In the genomic region with DNA sequence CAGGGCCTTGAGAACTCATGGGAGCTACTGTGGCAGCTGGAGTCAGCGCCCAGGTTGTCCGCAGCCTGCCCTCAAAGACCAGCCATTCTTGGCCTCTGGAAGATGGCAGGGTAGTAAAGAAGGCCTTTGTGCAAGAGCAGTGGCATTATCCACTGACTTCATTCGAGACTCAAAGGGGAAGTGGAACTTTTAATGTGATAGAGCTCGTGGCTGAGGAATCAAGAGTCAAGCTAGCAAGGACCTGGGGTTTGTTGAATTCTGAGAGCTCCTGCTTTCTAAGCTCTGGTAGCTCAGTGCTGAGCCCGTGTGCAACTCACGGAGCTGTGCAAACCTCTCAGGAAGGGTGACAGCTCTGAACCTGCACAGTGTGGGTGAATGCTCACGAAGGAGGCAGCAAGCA, we compare ENCODE assay signal across 13 mouse cellular contexts. TPM values are rescaled to one million over a fixed set of nuclear protein-coding genes. Genes with fewer than 3 reads are reported as not detected.
DNase-seq lines count a peak whose midpoint lies in the region; ATAC-seq and TF ChIP-seq lines count a peak whose summit lies in the region.
"Had no signal": no experiment of that assay in that cellular context is flagged by ENCODE, and none has a peak within 500 bp of the region (broad histone marks: within the 10 kb centered on the region; RNA-seq: fewer than 3 reads in every experiment).

No protein-coding gene starts in this region.

- H3K27me3 ChIP-seq in hindbrain, postnatal 0 days (ENCODE audit: insufficient read depth, low read length), result no peaks in the 10 kb centered on the region
- H3K27me3 ChIP-seq in hindbrain, embryonic 16.5 days (replicated peaks; ENCODE audit: control insufficient read depth, insufficient read depth, low read length), result no peaks in the 10 kb centered on the region
- no peaks in the 10 kb centered on the region for H3K27me3 ChIP-seq in G1E (ENCODE audit: insufficient read depth, low read length)
- H3K27me3 ChIP-seq in limb, embryonic 10.5 days (ENCODE audit: low read depth, poor library complexity, severe bottlenecking), result no peaks in the 10 kb centered on the region
- H3K27me3 ChIP-seq: forebrain, embryonic 13.5 days; kidney, embryonic 15.5 days; midbrain, embryonic 15.5 days had no signal

- ATAC-seq in hindbrain, postnatal 0 days, result no peak
- ATAC-seq in hindbrain, embryonic 16.5 days, result no peak
- no peak for ATAC-seq in G1E (ENCODE audit: extremely low read depth, insufficient number of reproducible peaks, low FRiP score, poor library complexity, severe bottlenecking)
- ATAC-seq in common myeloid progenitor, adult 5-6 weeks (replicated peaks; ENCODE audit: low read depth, poor library complexity, severe bottlenecking), result peak; percentile 10
- ATAC-seq in megakaryocyte, adult 5-6 weeks (ENCODE audit: poor library complexity, severe bottlenecking), result peak; percentile 45
- ATAC-seq: forebrain, embryonic 13.5 days; inflammation-experienced regulatory T-cells, adult 6 months; midbrain, embryonic 15.5 days had no signal

- peak overlapping the region; percentile 29; the same call in 1 of the 2 replicates for H3K27ac ChIP-seq in hindbrain, postnatal 0 days
- no peak overlapping the region for H3K27ac ChIP-seq in hindbrain, embryonic 16.5 days (ENCODE audit: low read depth, low read length)
- H3K27ac ChIP-seq in limb, embryonic 10.5 days, result no peak overlapping the region; the same call in 1 of the 2 replicates
- H3K27ac ChIP-seq: forebrain, embryonic 13.5 days; kidney, embryonic 15.5 days; midbrain, embryonic 15.5 days had no signal

- no peak overlapping the region for H3K9ac ChIP-seq in hindbrain, postnatal 0 days (replicated peaks; ENCODE audit: low read length)
- no peak overlapping the region for H3K9ac ChIP-seq in hindbrain, embryonic 16.5 days (ENCODE audit: low read depth, low read length)
- H3K9ac ChIP-seq: forebrain, embryonic 13.5 days; kidney, embryonic 15.5 days; midbrain, embryonic 15.5 days had no signal

- H3K4me1 ChIP-seq in hindbrain, postnatal 0 days (ENCODE audit: insufficient read depth, low read length), result peaks cover 14% of the 10 kb centered on the region
- H3K4me1 ChIP-seq in hindbrain, embryonic 16.5 days (ENCODE audit: control insufficient read depth, insufficient read depth, low read depth, low read length), result peaks cover 14% of the 10 kb centered on the region
- peaks cover 87% of the 10 kb centered on the region for H3K4me1 ChIP-seq in G1E (ENCODE audit: insufficient read depth, low read depth, low read length)
- peaks cover 30% of the 10 kb centered on the region for H3K4me1 ChIP-seq in limb, embryonic 10.5 days

- H3K4me2 ChIP-seq in hindbrain, postnatal 0 days (ENCODE audit: low read depth, low read length), result no peak overlapping the region
- H3K4me2 ChIP-seq in hindbrain, embryonic 16.5 days (ENCODE audit: low read length), result no peak overlapping the region
- H3K4me2 ChIP-seq: forebrain, embryonic 13.5 days; kidney, embryonic 15.5 days; midbrain, embryonic 15.5 days had no signal

- no peak overlapping the region for H3K4me3 ChIP-seq in hindbrain, postnatal 0 days (ENCODE audit: low read length)
- no peak overlapping the region for H3K4me3 ChIP-seq in hindbrain, embryonic 16.5 days (ENCODE audit: low read length)
- H3K4me3 ChIP-seq in G1E (ENCODE audit: low read depth, low read length), result peak overlapping the region; percentile 64; the same call in 1 of the 2 replicates
- no peak overlapping the region for H3K4me3 ChIP-seq in limb, embryonic 10.5 days
- H3K4me3 ChIP-seq: forebrain, embryonic 13.5 days; kidney, embryonic 15.5 days; midbrain, embryonic 15.5 days had no signal

- WGBS in hindbrain, postnatal 0 days, result 72% methylated on average over 7 of the region's 7 CpGs
- WGBS in hindbrain, embryonic 16.5 days, result 86% methylated on average over 7 of the region's 7 CpGs
- 92% methylated on average over 7 of the region's 7 CpGs for WGBS in limb, embryonic 10.5 days

- no peaks in the 10 kb centered on the region for H3K9me3 ChIP-seq in hindbrain, postnatal 0 days (ENCODE audit: low read length)
- no peaks in the 10 kb centered on the region for H3K9me3 ChIP-seq in hindbrain, embryonic 16.5 days (ENCODE audit: control insufficient read depth, low read length)
- H3K9me3 ChIP-seq in G1E (replicated peaks), result no peaks in the 10 kb centered on the region
- no peaks in the 10 kb centered on the region for H3K9me3 ChIP-seq in limb, embryonic 10.5 days (replicated peaks)
- H3K9me3 ChIP-seq: forebrain, embryonic 13.5 days; kidney, embryonic 15.5 days; midbrain, embryonic 15.5 days had no signal

- peaks cover 2% of the 10 kb centered on the region; the same call in 1 of the 2 replicates for H3K36me3 ChIP-seq in hindbrain, postnatal 0 days (ENCODE audit: insufficient read depth, low read length)
- no peaks in the 10 kb centered on the region for H3K36me3 ChIP-seq in hindbrain, embryonic 16.5 days (ENCODE audit: control insufficient read depth, insufficient read depth, low read length)
- peaks cover 77% of the 10 kb centered on the region for H3K36me3 ChIP-seq in G1E (replicated peaks)
- H3K36me3 ChIP-seq in limb, embryonic 10.5 days, result peaks cover 13% of the 10 kb centered on the region

- no peak for TF ChIP-seq CTCF in hindbrain, postnatal 0 days (IDR thresholded peaks at IDR 0.05; ENCODE audit: low read depth)
- no peak for TF ChIP-seq CTCF in G1E (IDR thresholded peaks at IDR 0.05; ENCODE audit: low read depth, low read length)

- no peak for DNase-seq in hindbrain, postnatal 0 days (ENCODE audit: low spot score)
- no peak for DNase-seq in G1E (ENCODE audit: low spot score)
- DNase-seq in frontal cortex, postnatal 36 days (ENCODE audit: low spot score in 2 of 2), result no peak
- no peak for DNase-seq in limb, embryonic 10.5 days (ENCODE audit: low spot score)
- DNase-seq: cerebellum, adult 11-12 months; lung, postnatal 10 days had no signal

RNA-seq across cellular contexts. Expression of a gene that starts 5.6 kb away (rescaled TPM):
- 41.2 and 43.5 TPM in 2 replicates for total RNA-seq in hindbrain, postnatal 0 days (2014; rRNA removed)
- 34.4 and 36.4 TPM in 2 replicates for polyA plus RNA-seq in hindbrain, postnatal 0 days (2015; fragmentation: Nextera tagmentation; extraction: Ambion mirVana)
- polyA plus RNA-seq in hindbrain, embryonic 16.5 days (2015; fragmentation: Nextera tagmentation; extraction: Ambion mirVana), result 40.6 and 50.2 TPM in 2 replicates
- 213 and 227 TPM in 2 replicates for total RNA-seq in G1E (2014; fragmentation: Nextera tagmentation)
- total RNA-seq in G1E (2017), result 101 and 104 TPM in 2 replicates
- 201 and 245 TPM in 2 replicates for polyA plus RNA-seq in G1E (2012)
- 80.9 and 86.3 TPM in 2 replicates for total RNA-seq in common myeloid progenitor, adult 5-6 weeks (2017)
- 93.8 and 97.0 TPM in 2 replicates for total RNA-seq in megakaryocyte, adult 5-6 weeks (2015)
- total RNA-seq in megakaryocyte, adult 5-6 weeks (2017), result 87.1 and 107 TPM in 2 replicates
- polyA plus RNA-seq in limb, embryonic 10.5 days (2016; fragmentation: Nextera tagmentation; extraction: Ambion mirVana), result 36.1 and 44.8 TPM in 2 replicates

RNA-seq across cellular contexts. Expression of a gene that starts 6.4 kb away (rescaled TPM):
- 44.7 and 55.1 TPM in 2 replicates for total RNA-seq in hindbrain, postnatal 0 days (2014; rRNA removed)
- 30.7 and 31.4 TPM in 2 replicates for polyA plus RNA-seq in hindbrain, postnatal 0 days (2015; fragmentation: Nextera tagmentation; extraction: Ambion mirVana)
- 11.9 and 27.7 TPM in 2 replicates for polyA plus RNA-seq in hindbrain, embryonic 16.5 days (2015; fragmentation: Nextera tagmentation; extraction: Ambion mirVana)
- 779 and 780 TPM in 2 replicates for total RNA-seq in G1E (2014; fragmentation: Nextera tagmentation)
- 554 and 576 TPM in 2 replicates for total RNA-seq in G1E (2017)
- 737 and 869 TPM in 2 replicates for polyA plus RNA-seq in G1E (2012)
- 365 and 466 TPM in 2 replicates for total RNA-seq in common myeloid progenitor, adult 5-6 weeks (2017)
- total RNA-seq in megakaryocyte, adult 5-6 weeks (2015), result 169 and 170 TPM in 2 replicates
- total RNA-seq in megakaryocyte, adult 5-6 weeks (2017), result 204 and 225 TPM in 2 replicates
- polyA plus RNA-seq in limb, embryonic 10.5 days (2016; fragmentation: Nextera tagmentation; extraction: Ambion mirVana), result 43.1 and 44.0 TPM in 2 replicates

RNA-seq across cellular contexts. Expression of a gene that starts 42.4 kb away (rescaled TPM):
- total RNA-seq in hindbrain, postnatal 0 days (2014; rRNA removed), result 250 and 316 TPM in 2 replicates
- 354 and 366 TPM in 2 replicates for polyA plus RNA-seq in hindbrain, postnatal 0 days (2015; fragmentation: Nextera tagmentation; extraction: Ambion mirVana)
- polyA plus RNA-seq in hindbrain, embryonic 16.5 days (2015; fragmentation: Nextera tagmentation; extraction: Ambion mirVana), result 285 and 306 TPM in 2 replicates
- 10.8 and 12.0 TPM in 2 replicates for total RNA-seq in G1E (2014; fragmentation: Nextera tagmentation)
- 1.9 and 2.0 TPM in 2 replicates for total RNA-seq in G1E (2017)
- 0.45 and 0.94 TPM in 2 replicates for polyA plus RNA-seq in G1E (2012)
- 59.4 and 74.8 TPM in 2 replicates for total RNA-seq in common myeloid progenitor, adult 5-6 weeks (2017)
- 30.6 and 45.3 TPM in 2 replicates for total RNA-seq in megakaryocyte, adult 5-6 weeks (2015)
- 19.1 and 24.0 TPM in 2 replicates for total RNA-seq in megakaryocyte, adult 5-6 weeks (2017)
- 92.0 and 92.4 TPM in 2 replicates for polyA plus RNA-seq in limb, embryonic 10.5 days (2016; fragmentation: Nextera tagmentation; extraction: Ambion mirVana)

Comparison
In these comparisons a context has a peak if more than half of its experiments do, and no peak if none do; other contexts are left out.
1. ATAC-seq: peak in common myeloid progenitor, adult 5-6 weeks (single experiment) and megakaryocyte, adult 5-6 weeks (single experiment); none in hindbrain, postnatal 0 days (single experiment), hindbrain, embryonic 16.5 days (single experiment) and G1E (single experiment).